Mouse (Mus musculus) subcutaneous adipose tissue, adult 2 months (tissue): ENCODE measurements around the gene Pdcd6. TPM values are rescaled to one million over a fixed set of nuclear protein-coding genes. Genes with fewer than 3 reads are reported as not detected.

ENCODE experiments used
- polyA plus RNA-seq: library from polyadenylated mRNA; depleted of rRNA; stranded (reverse); fragments of >200 nt; gene quantifications from 2 replicates; pipeline ENCODE4 v1.2.3, GENCODE M21; 2012; ENCODE audit warnings: low replicate concordance; rRNA removed

Gene Pdcd6
- 114 and 115 TPM in 2 replicates for polyA plus RNA-seq

DNA sequence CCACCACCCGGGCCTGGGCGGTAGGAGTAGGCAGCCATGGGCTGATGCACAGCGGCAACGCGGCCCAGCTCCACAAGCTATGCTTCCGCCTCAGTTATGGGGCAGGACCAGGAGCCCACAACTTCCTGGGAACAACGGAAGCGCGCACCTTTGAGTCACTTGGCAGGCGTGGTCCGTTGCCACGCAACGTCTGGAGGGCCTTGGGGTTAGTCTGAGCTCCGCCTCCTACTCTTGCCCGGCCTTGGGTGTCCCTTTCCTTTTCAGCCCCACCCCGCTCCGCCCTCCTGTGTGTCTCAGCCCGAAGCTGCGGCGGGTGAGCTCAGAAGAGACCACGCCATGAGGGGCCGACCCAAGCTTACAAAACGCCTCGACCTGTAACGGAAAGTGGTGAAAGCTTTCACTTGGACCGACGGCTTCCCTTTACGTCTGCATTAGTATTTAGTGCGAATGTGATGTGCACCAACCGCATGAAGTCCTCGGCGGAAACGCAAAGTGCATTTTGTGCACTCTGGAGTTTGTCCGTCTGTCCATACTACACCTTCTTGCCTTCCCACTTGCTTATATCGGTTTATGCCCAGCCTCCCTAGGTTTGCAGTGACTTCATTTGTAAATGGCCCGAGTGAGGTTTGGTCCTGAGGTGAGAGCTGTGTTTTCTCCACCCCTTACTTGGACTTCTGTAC is at the start of gene Pdcd6:
Gene Pdcd6 (minus strand): TSS at position 411 of the 680 bp plus-strand sequence.

GRCm38 (mm10) chr13:74363859-74364235 is 46.5 kb upstream of the Pdcd6 start, which contains the start of gene Lrrc14b:
Gene Lrrc14b (minus strand): TSS chr13:74364005.

GRCm38 (mm10) chr13:74349566-74350434 is 32.4 kb upstream of the Pdcd6 start, which contains the start of the genes Sdha and Ccdc127:
Gene Sdha (minus strand): TSS chr13:74350280.
Gene Ccdc127 (plus strand): TSS chr13:74350309.

GRCm38 (mm10) chr13:74292167-74292566 is 25.2 kb downstream of the Pdcd6 start, which contains the start of gene Ahrr:
Gene Ahrr (minus strand): TSS chr13:74292331.

Other genes with a start within 250 kb of the Pdcd6 start
- 0.06 TPM in 1 of 2 replicates, not detected in the other for gene Slc9a3, start 196.1 kb downstream of the Pdcd6 start, polyA plus RNA-seq
- 40.1 and 49.6 TPM in 2 replicates for gene Exoc3, start 108.8 kb downstream of the Pdcd6 start, polyA plus RNA-seq
- gene Ahrr, start 25.2 kb downstream of the Pdcd6 start, polyA plus RNA-seq: 0.62 and 1.1 TPM in 2 replicates
- gene Sdha, start 32.7 kb upstream of the Pdcd6 start, polyA plus RNA-seq: 255 and 314 TPM in 2 replicates
- gene Ccdc127, start 32.7 kb upstream of the Pdcd6 start, polyA plus RNA-seq: 5.0 and 6.1 TPM in 2 replicates
- gene Lrrc14b, start 46.4 kb upstream of the Pdcd6 start, polyA plus RNA-seq: 2.3 and 3.4 TPM in 2 replicates
- 0.53 and 0.72 TPM in 2 replicates for gene Zfp72, start 73.3 kb upstream of the Pdcd6 start, polyA plus RNA-seq
- 71.6 and 129 TPM in 2 replicates for gene Ftl1-ps1, start 82.1 kb upstream of the Pdcd6 start, polyA plus RNA-seq
- gene Zfp825, start 176.4 kb upstream of the Pdcd6 start, polyA plus RNA-seq: 1.6 and 1.8 TPM in 2 replicates